Mouse (Mus musculus): ENCODE measurements around the gene Tmem186.

- no peak for TF ChIP-seq POLR2A (IDR thresholded peaks at IDR 0.05; ENCODE audit: borderline replicate concordance, extremely low read depth, low read depth, low read length)
- TF ChIP-seq CTCF (IDR thresholded peaks at IDR 0.05; ENCODE audit: insufficient read depth, low read length): no peak
Observed at GRCm38 (mm10) chr16:8656256-8656655, 18.7 kb upstream of the Tmem186 start.

All from lung, adult 2 months (tissue).